31 mouse cellular contexts compared by ENCODE assay signal in genomic region chr3:123140134-123140533, GRCm38 (mm10).
DNase-seq lines count a peak whose midpoint lies in the region; ATAC-seq lines count a peak whose summit lies in the region.
"Had no signal": no experiment of that assay in that cellular context is flagged by ENCODE, and none has a peak within 500 bp of the region (broad histone marks: within the 10 kb centered on the region; RNA-seq: fewer than 3 reads in every experiment).

No protein-coding gene starts in this region.

- no peak overlapping the region for H3K9ac ChIP-seq in heart, embryonic 16.5 days (ENCODE audit: low read length)
- H3K9ac ChIP-seq in limb, embryonic 12.5 days (replicated peaks) = no peak overlapping the region
- no peak overlapping the region for H3K9ac ChIP-seq in stomach, embryonic 14.5 days (replicated peaks; ENCODE audit: low read depth, low read length)
- no peak overlapping the region for H3K9ac ChIP-seq in midbrain, embryonic 14.5 days (replicated peaks; ENCODE audit: low read length)
- H3K9ac ChIP-seq: embryonic facial prominence, embryonic 15.5 days; forebrain, embryonic 12.5 days; heart, embryonic 12.5 days; liver, embryonic 15.5 days; midbrain, embryonic 15.5 days; neural tube, embryonic 15.5 days had no signal

- peaks cover 22% of the 10 kb centered on the region for H3K4me1 ChIP-seq in heart, embryonic 10.5 days
- H3K4me1 ChIP-seq in heart, embryonic 16.5 days (ENCODE audit: control insufficient read depth, insufficient read depth, low read length) = peaks cover 30% of the 10 kb centered on the region
- H3K4me1 ChIP-seq in limb, embryonic 12.5 days (replicated peaks) = no peaks in the 10 kb centered on the region
- H3K4me1 ChIP-seq in limb, embryonic 10.5 days = no peaks in the 10 kb centered on the region
- H3K4me1 ChIP-seq in stomach, embryonic 14.5 days (ENCODE audit: control insufficient read depth, insufficient read depth, low read length) = peaks cover 13% of the 10 kb centered on the region
- H3K4me1 ChIP-seq in midbrain, embryonic 14.5 days (ENCODE audit: control insufficient read depth, insufficient read depth, low read length) = no peaks in the 10 kb centered on the region
- H3K4me1 ChIP-seq: embryonic facial prominence, embryonic 10.5 days; forebrain, embryonic 12.5 days; liver, embryonic 15.5 days; megakaryocyte, embryonic 14.5 days; midbrain, embryonic 15.5 days; neural tube, embryonic 15.5 days had no signal

- peaks cover 4% of the 10 kb centered on the region; the same call in 1 of the 2 replicates for H3K36me3 ChIP-seq in heart, embryonic 10.5 days
- no peaks in the 10 kb centered on the region for H3K36me3 ChIP-seq in heart, embryonic 16.5 days (ENCODE audit: control insufficient read depth, insufficient read depth)
- H3K36me3 ChIP-seq in limb, embryonic 12.5 days = no peaks in the 10 kb centered on the region
- H3K36me3 ChIP-seq in limb, embryonic 10.5 days = no peaks in the 10 kb centered on the region
- H3K36me3 ChIP-seq in stomach, embryonic 14.5 days (ENCODE audit: control insufficient read depth, insufficient read depth, low read length) = no peaks in the 10 kb centered on the region
- no peaks in the 10 kb centered on the region for H3K36me3 ChIP-seq in midbrain, embryonic 14.5 days (ENCODE audit: control insufficient read depth, insufficient read depth, low read length)
- H3K36me3 ChIP-seq: embryonic facial prominence, embryonic 10.5 days; embryonic facial prominence, embryonic 15.5 days; forebrain, embryonic 12.5 days; G1E; heart, embryonic 12.5 days; liver, embryonic 15.5 days; midbrain, embryonic 15.5 days; neural tube, embryonic 15.5 days had no signal

- H3K4me2 ChIP-seq in heart, embryonic 16.5 days (ENCODE audit: low read depth, low read length) = no peak overlapping the region
- no peak overlapping the region for H3K4me2 ChIP-seq in limb, embryonic 12.5 days
- H3K4me2 ChIP-seq in stomach, embryonic 14.5 days (replicated peaks; ENCODE audit: low read depth, low read length) = no peak overlapping the region
- H3K4me2 ChIP-seq in midbrain, embryonic 14.5 days (ENCODE audit: low read length) = no peak overlapping the region
- H3K4me2 ChIP-seq: embryonic facial prominence, embryonic 15.5 days; forebrain, embryonic 12.5 days; heart, embryonic 12.5 days; liver, embryonic 15.5 days; midbrain, embryonic 15.5 days; neural tube, embryonic 15.5 days had no signal

- peak; percentile 53 for ATAC-seq in heart, embryonic 16.5 days (replicated peaks; ENCODE audit: extremely low read depth, insufficient read depth, low FRiP score)
- ATAC-seq in limb, embryonic 12.5 days (ENCODE audit: insufficient number of reproducible peaks, insufficient read depth, low FRiP score, low TSS enrichment, low read depth) = 0 out of 2 replicates have a peak, but pooled peaks have one; percentile 42
- ATAC-seq in stomach, embryonic 14.5 days (ENCODE audit: insufficient number of reproducible peaks, insufficient read depth, low FRiP score, low read depth) = no peak
- ATAC-seq in midbrain, embryonic 14.5 days (ENCODE audit: low FRiP score, low TSS enrichment) = no peak
- ATAC-seq: hindbrain, embryonic 16.5 days; midbrain, embryonic 15.5 days had no signal

- no peaks in the 10 kb centered on the region for H3K27me3 ChIP-seq in heart, embryonic 10.5 days (ENCODE audit: insufficient read depth, poor library complexity, severe bottlenecking)
- no peaks in the 10 kb centered on the region for H3K27me3 ChIP-seq in heart, embryonic 16.5 days (ENCODE audit: control insufficient read depth, insufficient read depth, low read length)
- no peaks in the 10 kb centered on the region for H3K27me3 ChIP-seq in limb, embryonic 12.5 days
- no peaks in the 10 kb centered on the region for H3K27me3 ChIP-seq in limb, embryonic 10.5 days (ENCODE audit: low read depth, poor library complexity, severe bottlenecking)
- H3K27me3 ChIP-seq in stomach, embryonic 14.5 days (ENCODE audit: control insufficient read depth, insufficient read depth, low read length) = no peaks in the 10 kb centered on the region
- H3K27me3 ChIP-seq in midbrain, embryonic 14.5 days (ENCODE audit: control insufficient read depth, insufficient read depth, low read length) = no peaks in the 10 kb centered on the region
- H3K27me3 ChIP-seq: embryonic facial prominence, embryonic 15.5 days; forebrain, embryonic 12.5 days; heart, embryonic 12.5 days; liver, embryonic 15.5 days; midbrain, embryonic 15.5 days; neural tube, embryonic 15.5 days had no signal

- no peak overlapping the region for H3K4me3 ChIP-seq in heart, embryonic 10.5 days
- no peak overlapping the region for H3K4me3 ChIP-seq in heart, embryonic 16.5 days (ENCODE audit: low read length)
- H3K4me3 ChIP-seq in limb, embryonic 12.5 days (replicated peaks) = no peak overlapping the region
- H3K4me3 ChIP-seq in limb, embryonic 10.5 days = no peak overlapping the region
- H3K4me3 ChIP-seq in stomach, embryonic 14.5 days (ENCODE audit: low read depth, low read length) = no peak overlapping the region
- H3K4me3 ChIP-seq in midbrain, embryonic 14.5 days (replicated peaks; ENCODE audit: low read depth, low read length) = no peak overlapping the region
- H3K4me3 ChIP-seq: embryonic facial prominence, embryonic 10.5 days; embryonic facial prominence, embryonic 15.5 days; forebrain, embryonic 12.5 days; heart, embryonic 12.5 days; liver, embryonic 15.5 days; megakaryocyte, embryonic 14.5 days; midbrain, embryonic 15.5 days; neural tube, embryonic 15.5 days had no signal

- no peaks in the 10 kb centered on the region for H3K9me3 ChIP-seq in heart, embryonic 10.5 days
- H3K9me3 ChIP-seq in heart, embryonic 16.5 days (replicated peaks; ENCODE audit: control insufficient read depth, low read length) = no peaks in the 10 kb centered on the region
- no peaks in the 10 kb centered on the region for H3K9me3 ChIP-seq in limb, embryonic 12.5 days
- H3K9me3 ChIP-seq in limb, embryonic 10.5 days (replicated peaks) = no peaks in the 10 kb centered on the region
- H3K9me3 ChIP-seq in stomach, embryonic 14.5 days (ENCODE audit: control insufficient read depth, low read depth, low read length) = no peaks in the 10 kb centered on the region
- no peaks in the 10 kb centered on the region for H3K9me3 ChIP-seq in midbrain, embryonic 14.5 days (ENCODE audit: control insufficient read depth, low read length)
- H3K9me3 ChIP-seq: embryonic facial prominence, embryonic 10.5 days; embryonic facial prominence, embryonic 15.5 days; forebrain, embryonic 12.5 days; G1E; heart, embryonic 12.5 days; liver, embryonic 15.5 days; megakaryocyte, embryonic 14.5 days; midbrain, embryonic 15.5 days; neural tube, embryonic 15.5 days had no signal

- WGBS in heart, embryonic 10.5 days = 94% methylated on average over 3 of the region's 3 CpGs
- WGBS in heart, embryonic 16.5 days = 88% methylated on average over 3 of the region's 3 CpGs
- 98% methylated on average over 3 of the region's 3 CpGs for WGBS in limb, embryonic 12.5 days
- WGBS in limb, embryonic 10.5 days = 97% methylated on average over 3 of the region's 3 CpGs
- 96% methylated on average over 3 of the region's 3 CpGs for WGBS in stomach, embryonic 14.5 days
- WGBS in midbrain, embryonic 14.5 days = 94% methylated on average over 3 of the region's 3 CpGs

- peak; percentile 88 for DNase-seq in heart, adult 11 months
- no peak for DNase-seq in heart, embryonic 10.5 days (ENCODE audit: low spot score)
- no peak for DNase-seq in heart, postnatal 4 days
- DNase-seq in limb, embryonic 10.5 days (ENCODE audit: low spot score) = no peak
- DNase-seq in midbrain, embryonic 14.5 days = no peak
- DNase-seq: adrenal gland, adult 8-10 months; cerebellum, adult 2 months; cerebellum, postnatal 14 days; gastrocnemius, postnatal 25 days; kidney, adult 18-20 months; layer of hippocampus, postnatal 36 days; left cerebral cortex, postnatal 4 days; lung, postnatal 4 days; retina, postnatal 1 day; right cerebral cortex, postnatal 25 days; thymus, adult 2 months; thymus, postnatal 36 days had no signal

- no peak overlapping the region; the same call in 1 of the 2 replicates for H3K27ac ChIP-seq in heart, embryonic 10.5 days
- H3K27ac ChIP-seq in heart, embryonic 16.5 days (ENCODE audit: low read length) = peak overlapping the region; percentile 61; the same call in 1 of the 2 replicates
- no peak overlapping the region for H3K27ac ChIP-seq in limb, embryonic 12.5 days
- no peak overlapping the region for H3K27ac ChIP-seq in limb, embryonic 10.5 days
- H3K27ac ChIP-seq in stomach, embryonic 14.5 days (ENCODE audit: low read length) = peak overlapping the region; percentile 35; the same call in 1 of the 2 replicates
- H3K27ac ChIP-seq in midbrain, embryonic 14.5 days (replicated peaks; ENCODE audit: low read depth, low read length) = no peak overlapping the region
- H3K27ac ChIP-seq: embryonic facial prominence, embryonic 10.5 days; embryonic facial prominence, embryonic 15.5 days; forebrain, embryonic 12.5 days; kidney, postnatal 0 days; liver, embryonic 15.5 days; midbrain, embryonic 15.5 days; neural tube, embryonic 15.5 days had no signal

Comparison
In these comparisons a context has a peak if more than half of its experiments do, and no peak if none do; other contexts are left out.
1. H3K27ac ChIP-seq: peak in heart, embryonic 16.5 days (single experiment) and stomach, embryonic 14.5 days (single experiment); none in heart, embryonic 10.5 days (single experiment), limb, embryonic 12.5 days (single experiment), limb, embryonic 10.5 days (single experiment) and midbrain, embryonic 14.5 days (single experiment).
2. ATAC-seq: peak in heart, embryonic 16.5 days (single experiment) and limb, embryonic 12.5 days (single experiment); none in stomach, embryonic 14.5 days (single experiment) and midbrain, embryonic 14.5 days (single experiment).